Mouse (Mus musculus): ENCODE data around the gene Nr4a3.

Nr4a3 gene

GRCm38 (mm10) chr4:48050442-48050841 is 5.5 kb downstream of the Nr4a3 start:
- no peak for DNase-seq (ENCODE audit: low spot score)

DNA sequence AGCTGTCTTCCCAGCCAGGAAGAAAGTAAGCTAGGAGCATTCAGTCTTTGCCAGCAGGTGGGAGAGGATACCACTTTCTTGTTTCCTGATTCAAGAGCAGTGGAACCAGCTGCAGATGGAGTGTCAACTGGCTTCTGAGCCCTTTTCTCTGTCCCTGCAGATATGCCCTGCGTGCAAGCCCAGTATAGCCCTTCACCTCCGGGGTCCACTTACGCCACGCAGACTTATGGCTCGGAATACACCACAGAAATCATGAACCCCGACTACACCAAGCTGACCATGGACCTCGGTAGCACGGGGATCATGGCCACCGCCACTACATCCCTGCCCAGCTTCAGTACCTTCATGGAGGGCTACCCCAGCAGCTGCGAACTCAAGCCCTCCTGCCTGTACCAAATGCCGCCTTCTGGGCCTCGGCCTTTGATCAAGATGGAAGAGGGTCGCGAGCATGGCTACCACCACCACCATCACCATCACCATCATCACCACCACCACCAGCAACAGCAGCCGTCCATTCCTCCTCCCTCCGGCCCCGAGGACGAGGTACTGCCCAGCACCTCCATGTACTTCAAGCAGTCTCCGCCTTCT is 6.2 kb downstream of the Nr4a3 start:
- DNase-seq (ENCODE audit: low spot score), result no peak

DNA sequence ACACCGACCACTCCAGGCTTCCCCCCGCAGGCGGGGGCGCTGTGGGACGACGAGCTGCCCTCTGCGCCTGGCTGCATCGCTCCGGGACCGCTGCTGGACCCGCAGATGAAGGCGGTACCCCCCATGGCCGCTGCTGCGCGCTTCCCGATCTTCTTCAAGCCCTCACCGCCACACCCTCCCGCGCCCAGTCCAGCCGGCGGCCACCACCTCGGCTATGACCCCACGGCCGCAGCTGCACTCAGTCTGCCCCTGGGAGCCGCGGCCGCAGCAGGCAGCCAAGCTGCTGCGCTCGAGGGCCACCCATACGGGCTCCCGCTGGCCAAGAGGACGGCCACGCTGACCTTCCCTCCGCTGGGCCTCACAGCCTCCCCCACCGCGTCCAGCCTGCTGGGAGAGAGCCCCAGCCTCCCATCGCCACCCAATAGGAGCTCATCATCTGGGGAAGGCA is 6.7 kb downstream of the Nr4a3 start:
- DNase-seq (ENCODE audit: low spot score), result no peak

GRCm38 (mm10) chr4:48061716-48062115 is 16.8 kb downstream of the Nr4a3 start:
- no peak for DNase-seq (ENCODE audit: low spot score)

- no peak for DNase-seq (ENCODE audit: low spot score)
These were observed 19.4 kb downstream of the Nr4a3 start for GRCm38 (mm10) chr4:48064311-48064710.

GRCm38 (mm10) chr4:48066676-48067075 is 21.7 kb downstream of the Nr4a3 start:
- no peak for DNase-seq (ENCODE audit: low spot score)

GRCm38 (mm10) chr4:48069111-48069510 is 24.2 kb downstream of the Nr4a3 start:
- DNase-seq (ENCODE audit: low spot score), result no peak

DNA sequence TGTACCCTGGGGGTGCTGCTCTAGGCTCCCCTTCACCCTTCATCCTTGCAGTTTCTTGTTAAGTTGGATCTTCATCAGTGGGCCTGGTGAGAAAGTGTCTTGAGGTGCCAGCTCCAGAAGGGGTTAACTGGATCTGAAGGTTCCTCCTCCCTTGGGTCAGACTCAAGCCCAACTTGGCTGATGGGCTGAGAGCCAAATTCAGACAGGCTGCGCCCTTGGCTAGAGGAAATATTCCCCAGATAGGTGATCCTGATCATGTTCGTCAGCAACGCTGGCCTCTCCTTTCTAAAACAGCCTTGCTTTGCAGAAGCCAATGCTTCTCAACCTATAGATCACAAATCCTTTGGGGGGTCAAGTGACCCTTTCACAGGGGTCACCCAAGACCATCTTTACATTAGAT is 27.1 kb downstream of the Nr4a3 start:
- DNase-seq (ENCODE audit: low spot score), result no peak

DNA sequence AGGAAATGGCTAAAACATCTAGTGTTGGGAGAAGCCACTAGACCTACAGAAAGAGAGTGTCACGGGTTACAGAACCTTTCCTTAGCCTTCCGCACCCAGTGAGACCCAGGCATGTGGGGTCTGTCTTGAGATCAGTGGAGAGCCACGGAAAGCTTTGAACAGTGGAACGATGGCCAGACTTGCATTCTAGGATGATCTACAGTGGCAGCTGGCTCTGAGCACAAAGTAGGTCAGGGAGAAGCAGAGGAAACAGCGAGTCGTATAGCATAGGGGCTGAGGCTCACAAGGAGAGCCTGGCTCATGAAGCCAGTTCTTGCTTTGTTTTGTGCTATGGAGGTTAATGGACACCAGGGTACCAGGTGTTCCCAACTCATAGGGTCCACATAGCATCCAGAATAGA is 28.4 kb downstream of the Nr4a3 start:
- DNase-seq (ENCODE audit: low spot score), result no peak

- DNase-seq (ENCODE audit: low spot score), result no peak
These were observed 29.7 kb downstream of the Nr4a3 start for GRCm38 (mm10) chr4:48074451-48075240.

DNA sequence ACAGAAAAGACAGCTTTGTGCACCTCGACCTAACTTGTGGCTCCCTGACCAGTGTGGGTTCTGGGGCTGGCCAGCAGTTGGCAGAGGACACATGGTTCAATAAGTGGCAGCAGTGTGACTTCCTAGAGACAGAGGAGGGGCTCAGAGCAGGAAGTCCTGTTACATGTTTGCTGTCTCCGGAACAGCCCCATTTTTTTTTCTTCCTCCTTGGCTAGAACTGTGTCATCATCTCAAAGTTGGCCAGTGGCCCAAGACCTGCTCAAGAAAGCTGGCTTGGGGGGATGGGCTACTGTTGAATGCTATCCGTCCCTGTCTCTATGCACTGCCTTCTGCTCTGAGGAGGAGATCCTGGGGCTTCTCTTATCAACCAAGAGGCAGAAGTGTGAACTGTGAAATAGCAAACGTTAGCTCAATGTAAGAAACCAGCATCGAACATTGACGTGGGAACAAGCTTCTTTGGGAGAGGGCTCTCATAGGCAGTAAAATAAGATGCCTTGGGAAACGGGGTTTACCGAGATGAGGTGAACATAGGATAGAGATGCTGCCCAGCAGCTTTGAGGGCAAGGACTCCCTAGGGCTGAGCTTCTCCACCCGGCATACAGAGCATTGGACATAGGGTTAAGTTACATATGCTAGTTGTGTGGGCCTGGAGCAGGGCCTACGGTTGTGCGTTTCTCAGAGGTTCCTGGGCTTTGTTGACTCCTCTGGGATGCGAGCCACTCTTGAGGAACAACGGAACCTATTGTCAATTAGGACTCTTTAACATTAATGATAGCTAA is 31.9 kb downstream of the Nr4a3 start:
- DNase-seq (ENCODE audit: low spot score), result no peak

DNA sequence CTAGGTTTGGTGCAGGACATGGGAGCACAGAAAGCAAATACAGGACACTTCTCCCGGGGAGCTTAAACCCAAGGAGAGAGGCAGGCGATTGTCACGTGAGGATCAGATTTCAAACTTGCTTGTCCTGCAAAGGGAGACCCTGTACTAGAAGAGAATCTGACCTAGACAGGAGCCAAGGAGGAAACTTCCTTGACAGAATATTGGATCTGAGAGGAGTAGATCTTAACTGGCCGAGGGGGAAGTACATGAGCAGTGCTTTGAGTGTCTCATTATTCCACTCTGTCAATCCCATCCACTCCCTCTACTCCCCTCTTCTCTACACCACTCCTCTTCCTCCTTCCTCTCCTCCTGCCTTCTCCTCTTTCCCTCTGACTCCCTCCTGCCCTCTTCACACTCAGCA is 33.3 kb downstream of the Nr4a3 start:
- DNase-seq (ENCODE audit: low spot score), result no peak

- DNase-seq (ENCODE audit: low spot score), result no peak
These were observed 34.5 kb downstream of the Nr4a3 start for GRCm38 (mm10) chr4:48079285-48080039.

GRCm38 (mm10) chr4:48083452-48083851 is 38.5 kb downstream of the Nr4a3 start:
- DNase-seq (ENCODE audit: low spot score), result no peak

GRCm38 (mm10) chr4:48086609-48087008 is 41.7 kb downstream of the Nr4a3 start:
- DNase-seq (ENCODE audit: low spot score), result no peak

GRCm38 (mm10) chr4:48087497-48087896 is 42.5 kb downstream of the Nr4a3 start:
- DNase-seq (ENCODE audit: low spot score), result no peak

GRCm38 (mm10) chr4:48093221-48093620 is 48.3 kb downstream of the Nr4a3 start:
- DNase-seq (ENCODE audit: low spot score), result no peak

GRCm38 (mm10) chr4:48100217-48100616 is 55.3 kb downstream of the Nr4a3 start:
- DNase-seq (ENCODE audit: low spot score), result no peak

DNA sequence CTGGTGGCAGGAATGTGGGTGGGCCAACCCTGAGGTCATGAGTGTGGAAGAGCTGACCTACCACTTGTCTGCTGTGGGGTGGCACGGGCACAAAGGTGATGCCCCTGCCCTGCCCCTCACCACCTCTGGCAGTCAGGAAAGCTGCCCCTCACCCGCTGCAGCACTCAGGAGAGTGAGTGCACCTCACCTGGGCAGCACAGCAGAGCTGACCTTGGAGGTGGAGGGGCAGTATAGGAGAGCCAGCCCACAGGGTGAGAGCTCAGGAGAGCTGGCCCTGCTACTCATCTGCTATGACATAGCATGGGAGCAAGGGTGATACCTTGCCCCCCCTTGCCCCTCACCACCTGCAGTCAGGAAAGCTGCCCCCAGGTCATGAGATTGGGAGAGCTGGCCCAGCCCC is 57.0 kb downstream of the Nr4a3 start:
- no peak for DNase-seq (ENCODE audit: low spot score)

- no peak for DNase-seq (ENCODE audit: low spot score)
These were observed 60.4 kb downstream of the Nr4a3 start for GRCm38 (mm10) chr4:48105387-48105786.

DNA sequence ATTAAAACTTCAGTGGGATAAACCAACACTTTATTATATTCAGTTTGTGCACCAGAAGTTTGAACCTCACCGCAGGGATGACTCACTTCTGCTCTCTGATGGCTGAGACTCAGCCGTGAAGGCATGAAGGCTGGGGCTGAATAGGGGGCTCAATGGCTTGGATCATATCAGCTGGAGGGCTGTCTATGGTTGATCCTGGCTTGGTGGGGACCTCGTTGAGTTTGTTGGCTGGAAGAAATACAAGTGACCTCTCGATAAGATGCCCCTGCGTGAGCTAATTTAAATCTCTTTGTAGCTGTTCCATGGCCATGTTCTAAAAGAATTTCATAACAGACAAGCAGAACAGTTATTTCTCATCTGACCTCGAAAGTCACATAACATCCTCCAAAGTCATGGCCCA is 62.1 kb downstream of the Nr4a3 start:
- DNase-seq (ENCODE audit: low spot score), result no peak

DNA sequence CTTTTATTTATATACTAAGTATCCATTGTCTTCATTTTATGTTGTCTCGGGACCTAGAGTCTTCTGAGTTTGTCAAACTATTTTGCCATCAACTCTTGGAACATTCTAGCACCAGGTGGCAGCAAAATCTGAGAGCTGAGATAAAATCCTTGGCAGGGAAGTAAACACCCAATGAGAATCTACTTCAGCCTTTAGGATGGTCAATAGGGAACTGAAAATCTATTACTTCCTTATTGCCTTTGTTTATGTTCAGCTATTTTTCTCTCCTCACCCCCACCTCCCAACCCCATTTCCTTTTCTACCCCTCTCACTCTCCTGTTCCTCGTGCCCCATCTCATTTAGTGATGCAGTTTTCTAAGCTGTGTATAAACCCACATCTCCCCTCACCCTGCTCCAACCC is 63.6 kb downstream of the Nr4a3 start:
- no peak for DNase-seq (ENCODE audit: low spot score)

All from layer of hippocampus, adult 9-10 months (tissue).